Mouse (Mus musculus) hindbrain, embryonic 13.5 days (tissue): ENCODE data around the gene Mfsd9. TPM values are rescaled to one million over a fixed set of nuclear protein-coding genes. Genes with fewer than 3 reads are reported as not detected.
A peak's percentile ranks its signal among the peaks of the same experiment; 100 is the strongest.

Experiments used
- ATAC-seq: fragments of 200-750 bp; cut with Nextera tagmentation; 2 replicates; pipeline ENCODE4 v1.8.0; 2017; ENCODE audit warnings: moderate TSS enrichment; ENCODE audit not compliant: low FRiP score
- H3K27ac ChIP-seq: fragments of 300-500 bp; sonication (generic); 2 replicates; pipeline ENCODE4 v1.5.1; 2015; ENCODE audit warnings: inconsistent platforms, mild to moderate bottlenecking, moderate library complexity
- H3K27me3 ChIP-seq: fragments of 300-500 bp; sonication (generic); 2 replicates; pipeline ENCODE4 v1.6.1; 2015; ENCODE audit warnings: mild to moderate bottlenecking, inconsistent platforms
- H3K36me3 ChIP-seq: fragments of 300-500 bp; sonication (generic); 2 replicates; pipeline ENCODE4 v1.6.1; 2015; ENCODE audit warnings: mild to moderate bottlenecking, inconsistent platforms
- H3K4me1 ChIP-seq: fragments of 300-500 bp; sonication (generic); replicated peaks from 2 replicates; pipeline ENCODE4 v1.6.1; 2015; ENCODE audit warnings: inconsistent platforms
- H3K4me2 ChIP-seq: fragments of 300-500 bp; sonication (generic); 2 replicates; pipeline ENCODE4 v1.6.1; 2015; ENCODE audit warnings: inconsistent platforms, mild to moderate bottlenecking, moderate library complexity
- H3K4me3 ChIP-seq: fragments of 300-500 bp; sonication (generic); 2 replicates; pipeline ENCODE4 v1.5.1; 2015; ENCODE audit warnings: mild to moderate bottlenecking, inconsistent platforms
- H3K9ac ChIP-seq: fragments of 300-500 bp; sonication (generic); 2 replicates; pipeline ENCODE4 v1.6.1; 2015; ENCODE audit warnings: mild to moderate bottlenecking, inconsistent platforms
- H3K9me3 ChIP-seq: fragments of 300-500 bp; sonication (generic); 2 replicates; pipeline ENCODE4 v1.6.1; 2016; ENCODE audit warnings: inconsistent platforms
- WGBS: fragments of 180-500 bp; shearing (Covaris S2); methylation state at CpG from one replicate; pipeline ENCODE4 v1.1.7; 2015; 5-methylcytosine and 5-hydroxymethylcytosine counted together
- polyA plus RNA-seq: library from polyadenylated mRNA; unstranded; fragments of >200 nt; fragmentation: Nextera tagmentation; extraction: Ambion mirVana; gene quantifications from 2 replicates; pipeline ENCODE4 v1.2.1, GENCODE M21; 2015

The Mfsd9 gene
- polyA plus RNA-seq, result 5.3 and 5.6 TPM in 2 replicates

- Histone ChIP-seq H3K4me2 (peak within 1 kb of the TSS; percentile 72), H3K4me3 (peak within 1 kb of the TSS; percentile 66), H3K27ac (peak within 1 kb of the TSS; percentile 66), H3K9me3 (no peaks in the 10 kb centered on the region), H3K4me1 (peaks cover 15% of the 10 kb centered on the region), H3K27me3 (peaks cover 12% of the 10 kb centered on the region; the same call in 1 of the 2 replicates), H3K9ac (peak within 1 kb of the TSS; percentile 67), H3K36me3 (no peaks in the 10 kb centered on the region)
- WGBS, result 5% methylated on average over 38 of the region's 38 CpGs
- peak; percentile 92 for ATAC-seq
Observed at GRCm38 (mm10) chr1:40790324-40791141, at the start of gene Mfsd9. TSS of gene Mfsd9 (minus strand) at chr1:40790687.

- no peak for ATAC-seq
- H3K27ac ChIP-seq, result no peak overlapping the region
- no peaks in the 10 kb centered on the region for H3K4me1 ChIP-seq
- H3K36me3 ChIP-seq, result no peaks in the 10 kb centered on the region
- H3K4me3 ChIP-seq, result no peak overlapping the region
- no peak overlapping the region for H3K4me2 ChIP-seq
- WGBS, result 93% methylated on average over 4 of the region's 4 CpGs
- no peaks in the 10 kb centered on the region for H3K9me3 ChIP-seq
- H3K9ac ChIP-seq, result no peak overlapping the region
- H3K27me3 ChIP-seq, result no peaks in the 10 kb centered on the region
Observed at GRCm38 (mm10) chr1:40835468-40835867, 45.0 kb upstream of the Mfsd9 start.

- 93% methylated on average over 4 of the region's 4 CpGs for WGBS
- H3K9me3 ChIP-seq, result no peaks in the 10 kb centered on the region
- H3K4me3 ChIP-seq, result no peak overlapping the region
- H3K9ac ChIP-seq, result no peak overlapping the region
- no peaks in the 10 kb centered on the region for H3K4me1 ChIP-seq
- ATAC-seq, result no peak
- H3K27ac ChIP-seq, result no peak overlapping the region
- H3K36me3 ChIP-seq, result no peaks in the 10 kb centered on the region
- no peaks in the 10 kb centered on the region for H3K27me3 ChIP-seq
- no peak overlapping the region for H3K4me2 ChIP-seq
Observed at GRCm38 (mm10) chr1:40830712-40831507, 40.4 kb upstream of the Mfsd9 start.

- Histone ChIP-seq H3K4me1 (no peaks in the 10 kb centered on the region), H3K27ac (no peak overlapping the region), H3K27me3 (no peaks in the 10 kb centered on the region), H3K9ac (no peak overlapping the region), H3K4me2 (no peak overlapping the region), H3K4me3 (no peak overlapping the region), H3K9me3 (no peaks in the 10 kb centered on the region), H3K36me3 (no peaks in the 10 kb centered on the region)
- WGBS, result 77% methylated on average over 10 of the region's 10 CpGs
- ATAC-seq, result no peak
Observed at GRCm38 (mm10) chr1:40829213-40829914, 38.9 kb upstream of the Mfsd9 start.

- Histone ChIP-seq H3K4me2 (no peak overlapping the region), H3K9me3 (no peaks in the 10 kb centered on the region), H3K36me3 (no peaks in the 10 kb centered on the region), H3K27ac (no peak overlapping the region), H3K4me1 (no peaks in the 10 kb centered on the region), H3K9ac (no peak overlapping the region), H3K27me3 (no peaks in the 10 kb centered on the region), H3K4me3 (no peak overlapping the region)
- no peak for ATAC-seq
- 81% methylated on average over 7 of the region's 7 CpGs for WGBS
Observed at GRCm38 (mm10) chr1:40825826-40826225, 35.3 kb upstream of the Mfsd9 start.

- no peak overlapping the region for H3K9ac ChIP-seq
- no peak overlapping the region for H3K27ac ChIP-seq
- 73% methylated on average over 8 of the region's 8 CpGs for WGBS
- no peaks in the 10 kb centered on the region for H3K27me3 ChIP-seq
- H3K36me3 ChIP-seq, result no peaks in the 10 kb centered on the region
- ATAC-seq, result no peak
- no peaks in the 10 kb centered on the region for H3K4me1 ChIP-seq
- no peak overlapping the region for H3K4me2 ChIP-seq
- H3K9me3 ChIP-seq, result no peaks in the 10 kb centered on the region
- H3K4me3 ChIP-seq, result no peak overlapping the region
Observed at GRCm38 (mm10) chr1:40824936-40825335, 34.4 kb upstream of the Mfsd9 start.

GRCm38 (mm10) chr1:40824517-40824916, 34.0 kb upstream of the Mfsd9 start:
- H3K4me2 ChIP-seq, result no peak overlapping the region
- no peak for ATAC-seq
- H3K4me1 ChIP-seq, result no peaks in the 10 kb centered on the region
- no peaks in the 10 kb centered on the region for H3K36me3 ChIP-seq
- H3K9ac ChIP-seq, result no peak overlapping the region
- H3K27ac ChIP-seq, result no peak overlapping the region
- H3K27me3 ChIP-seq, result no peaks in the 10 kb centered on the region
- 70% methylated on average over 4 of the region's 4 CpGs for WGBS
- H3K9me3 ChIP-seq, result no peaks in the 10 kb centered on the region
- H3K4me3 ChIP-seq, result no peak overlapping the region

- H3K36me3 ChIP-seq, result no peaks in the 10 kb centered on the region
- no peak for ATAC-seq
- H3K9me3 ChIP-seq, result no peaks in the 10 kb centered on the region
- no peaks in the 10 kb centered on the region for H3K27me3 ChIP-seq
- H3K4me2 ChIP-seq, result no peak overlapping the region
- no peak overlapping the region for H3K27ac ChIP-seq
- H3K9ac ChIP-seq, result no peak overlapping the region
- WGBS, result 69% methylated on average over 16 of the region's 16 CpGs
- H3K4me1 ChIP-seq, result no peaks in the 10 kb centered on the region
- H3K4me3 ChIP-seq, result no peak overlapping the region
Observed at GRCm38 (mm10) chr1:40815071-40815845, 24.8 kb upstream of the Mfsd9 start.

GRCm38 (mm10) chr1:40808643-40809042, 18.2 kb upstream of the Mfsd9 start:
- H3K9me3 ChIP-seq, result no peaks in the 10 kb centered on the region
- no peak overlapping the region for H3K4me2 ChIP-seq
- no peaks in the 10 kb centered on the region for H3K36me3 ChIP-seq
- H3K4me3 ChIP-seq, result no peak overlapping the region
- no peaks in the 10 kb centered on the region for H3K4me1 ChIP-seq
- no peak overlapping the region for H3K9ac ChIP-seq
- 90% methylated on average over 3 of the region's 3 CpGs for WGBS
- H3K27me3 ChIP-seq, result no peaks in the 10 kb centered on the region
- H3K27ac ChIP-seq, result no peak overlapping the region
- no peak for ATAC-seq

GRCm38 (mm10) chr1:40805891-40806290, 15.4 kb upstream of the Mfsd9 start:
- H3K9ac ChIP-seq, result no peak overlapping the region
- H3K9me3 ChIP-seq, result no peaks in the 10 kb centered on the region
- no peaks in the 10 kb centered on the region for H3K4me1 ChIP-seq
- no peaks in the 10 kb centered on the region for H3K36me3 ChIP-seq
- H3K27me3 ChIP-seq, result no peaks in the 10 kb centered on the region
- H3K4me2 ChIP-seq, result no peak overlapping the region
- H3K4me3 ChIP-seq, result no peak overlapping the region
- no peak overlapping the region for H3K27ac ChIP-seq
- WGBS, result 90% methylated on average over 11 of the region's 11 CpGs
- no peak for ATAC-seq

- no peak within 1 kb of the TSS for H3K4me2 ChIP-seq
- ATAC-seq, result no peak
- H3K9ac ChIP-seq, result no peak within 1 kb of the TSS
- no peaks in the 10 kb centered on the region for H3K27me3 ChIP-seq
- no peak within 1 kb of the TSS for H3K4me3 ChIP-seq
- WGBS, result 74% methylated on average over 9 of the region's 9 CpGs
- H3K4me1 ChIP-seq, result no peaks in the 10 kb centered on the region
- H3K9me3 ChIP-seq, result no peaks in the 10 kb centered on the region
- H3K36me3 ChIP-seq, result no peaks in the 10 kb centered on the region
- no peak within 1 kb of the TSS for H3K27ac ChIP-seq
Observed at GRCm38 (mm10) chr1:40805351-40805750, 14.9 kb upstream of the Mfsd9 start, which contains the start of gene Tmem182. TSS of gene Tmem182 (plus strand) at chr1:40805601.
